Mouse (Mus musculus): ENCODE data around the gene Prps1l3.
A peak's percentile ranks its signal among the peaks of the same experiment; 100 is the strongest.

Prps1l3 gene

DNA sequence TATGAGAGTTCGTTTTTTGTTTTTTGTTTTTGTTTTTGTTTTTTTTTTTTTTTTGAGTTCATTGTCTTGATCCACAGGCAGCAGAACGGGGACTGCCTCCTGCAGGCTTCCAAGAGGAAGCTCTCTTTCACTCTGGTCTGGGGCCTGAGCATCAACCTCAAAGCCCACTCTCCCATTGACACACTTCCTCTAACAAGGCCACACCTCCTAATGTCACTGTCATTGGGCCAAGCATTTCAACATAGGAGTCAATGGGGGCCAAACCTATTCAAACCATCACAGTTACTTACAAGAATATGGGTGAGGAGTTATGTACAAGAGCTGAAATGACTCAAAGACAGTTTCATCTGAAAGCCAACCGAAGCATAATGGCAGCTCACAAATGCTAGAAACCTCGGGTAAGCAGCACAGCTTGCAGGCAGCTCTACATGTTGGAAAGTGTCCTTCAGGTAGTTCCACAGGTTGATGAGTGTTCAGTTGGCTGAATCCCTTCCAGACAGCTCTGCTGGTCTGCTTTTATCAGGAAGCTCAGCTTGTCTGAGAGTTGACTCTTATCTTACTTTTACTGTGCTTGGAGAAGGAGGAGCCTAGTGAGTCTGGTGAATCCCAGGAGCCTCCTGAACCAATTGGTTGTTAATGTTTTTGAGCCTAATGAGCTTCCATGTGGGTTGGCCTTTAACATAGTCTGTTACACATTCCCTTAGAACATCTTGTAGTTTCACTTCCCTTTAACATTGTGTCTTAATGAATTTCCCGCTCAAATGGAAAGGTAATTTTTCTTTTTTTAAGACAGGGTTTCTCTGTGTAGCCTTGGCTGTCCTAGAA, 13.7 kb downstream of the Prps1l3 start:
- DNase-seq = no peak

DNA sequence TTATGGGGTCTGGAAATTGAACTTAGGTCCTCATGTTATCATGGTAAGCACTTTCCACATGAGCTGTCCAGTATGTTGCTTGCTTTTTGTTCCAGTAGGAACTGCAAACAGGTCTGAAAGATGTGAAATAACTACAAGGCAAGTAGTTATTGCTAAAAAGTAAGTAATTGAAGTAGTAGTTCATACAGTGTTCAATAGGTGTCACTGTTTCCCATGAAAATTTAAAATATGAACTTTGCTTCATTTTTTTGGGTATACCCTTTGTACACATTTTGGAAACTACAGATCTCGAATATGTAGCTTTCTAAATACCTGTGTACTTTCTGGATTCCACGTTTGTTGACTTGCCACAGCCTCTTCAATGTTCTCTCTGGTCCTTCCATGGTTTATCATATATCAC, 28.4 kb downstream of the Prps1l3 start:
- no peak for DNase-seq

DNA sequence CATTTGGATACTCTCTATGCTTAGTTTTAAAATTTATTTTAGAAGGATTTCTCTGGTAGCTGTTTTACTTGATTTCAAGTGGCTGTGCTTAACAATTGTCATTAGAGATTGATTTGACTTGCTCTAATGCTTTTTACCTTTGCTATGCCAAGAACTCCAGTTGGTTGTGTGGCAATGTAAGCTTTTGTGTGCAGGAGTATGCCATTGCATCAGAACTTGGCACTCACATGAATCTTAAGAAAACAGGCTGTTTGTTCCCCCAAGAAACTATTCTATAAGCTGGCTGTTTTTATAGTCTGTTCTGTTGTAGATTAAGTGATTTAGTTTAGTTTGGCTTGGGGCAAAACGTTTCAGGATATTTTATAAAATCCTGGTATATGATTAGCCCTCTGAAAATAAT, 45.2 kb downstream of the Prps1l3 start:
- no peak for DNase-seq

DNA sequence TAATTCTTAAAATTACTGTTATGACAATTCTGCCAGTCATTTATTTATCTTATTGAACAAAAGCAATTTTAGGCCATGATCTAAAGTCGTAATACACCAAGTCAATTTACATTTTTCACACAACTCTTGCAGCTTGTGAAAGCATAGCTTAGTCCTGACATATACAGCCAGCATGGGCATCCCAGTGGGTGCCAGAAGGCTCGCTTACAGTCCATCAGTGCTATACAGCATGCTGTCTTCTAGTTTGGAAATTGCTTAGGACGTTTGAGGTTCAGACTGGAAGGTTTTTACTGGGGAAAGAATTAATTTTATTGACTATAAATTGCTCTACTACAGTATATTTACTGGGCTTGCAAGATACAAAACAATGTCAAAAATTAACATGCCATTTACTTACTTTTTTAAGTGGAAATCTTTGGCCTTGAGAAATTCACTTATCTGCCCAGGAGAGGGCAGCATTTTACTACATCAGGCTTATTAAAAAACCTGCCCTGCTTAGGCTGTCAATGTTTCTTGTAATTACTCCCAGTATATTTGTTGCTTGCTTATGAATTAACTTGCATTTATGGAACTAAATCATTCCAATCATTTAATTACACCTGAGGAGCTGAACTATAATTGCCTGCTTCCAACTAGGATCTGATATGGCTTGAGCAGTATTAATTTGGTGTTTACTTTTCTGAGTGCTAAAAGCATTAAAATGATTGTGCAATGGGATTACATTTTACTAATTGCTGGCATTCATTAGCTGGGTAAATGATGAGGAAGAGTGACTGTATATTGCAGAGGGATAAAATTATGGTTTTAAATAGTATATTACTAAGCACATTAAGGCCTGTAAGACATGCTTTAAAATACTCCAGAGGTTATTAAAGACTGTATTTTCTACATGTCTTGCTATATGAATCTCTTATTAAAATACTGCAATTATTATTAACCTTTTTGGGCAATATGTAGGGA, 51.2 kb downstream of the Prps1l3 start:
- peak; percentile 65 for DNase-seq

DNA sequence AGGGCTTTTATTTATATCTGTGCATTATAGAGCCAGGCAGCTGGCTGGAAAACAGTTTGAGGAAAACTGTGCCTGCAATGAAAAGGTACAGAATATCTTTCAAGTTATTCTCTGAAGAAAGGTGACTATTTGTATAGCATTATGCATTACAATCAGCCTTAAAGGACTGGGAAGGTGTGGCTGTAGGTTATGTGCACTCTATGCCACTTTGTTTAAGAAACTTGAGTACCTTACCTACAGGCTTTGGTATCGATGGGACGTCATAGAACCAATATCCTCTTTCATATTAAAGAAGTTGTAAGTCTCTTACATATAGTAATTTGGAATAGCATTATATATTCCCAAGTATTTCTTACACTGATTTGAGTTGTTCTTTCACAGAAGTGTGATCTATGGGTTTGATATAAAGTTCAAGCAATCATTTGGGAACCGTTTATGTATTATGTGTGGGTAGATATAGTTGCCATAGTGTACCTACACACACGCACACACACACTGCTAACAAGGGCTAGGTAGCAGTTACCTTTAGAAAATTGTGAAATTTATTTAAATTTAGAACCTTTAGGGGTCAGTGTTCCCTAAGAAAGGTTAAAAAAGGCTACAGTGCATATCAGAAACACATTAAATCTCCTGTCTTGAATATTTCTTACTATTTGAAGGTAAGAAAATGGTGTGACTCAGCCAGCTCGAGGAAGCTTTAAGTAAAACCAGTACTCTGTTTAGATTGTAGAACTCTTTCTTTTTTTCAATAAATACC, 55.3 kb downstream of the Prps1l3 start:
- DNase-seq = no peak

All from embryo, embryonic 11 days (tissue).